Mouse (Mus musculus) retina, embryonic 14.5 days (tissue): Measurements from ENCODE around the gene BC055324.

ENCODE experiments used
- DNase-seq: peaks from one replicate; pipeline ENCODE4 v3.0.0-alpha.2; 2015; ENCODE audit warnings: low spot score

BC055324 gene

GRCm38 (mm10) chr1:163953396-163953795, 41.2 kb downstream of the BC055324 start:
- DNase-seq, result no peak

GRCm38 (mm10) chr1:163942056-163942455, 52.5 kb downstream of the BC055324 start:
- DNase-seq, result no peak

- DNase-seq, result no peak
Observed at GRCm38 (mm10) chr1:163934591-163934990, 60.0 kb downstream of the BC055324 start.

GRCm38 (mm10) chr1:163931801-163932200, 62.8 kb downstream of the BC055324 start:
- no peak for DNase-seq

GRCm38 (mm10) chr1:163930458-163930794, 64.2 kb downstream of the BC055324 start:
- DNase-seq, result peak; percentile 38

- peak; percentile 92 for DNase-seq
Observed at GRCm38 (mm10) chr1:163929636-163930457, 64.7 kb downstream of the BC055324 start.

- no peak for DNase-seq
Observed at GRCm38 (mm10) chr1:163928846-163929245, 65.8 kb downstream of the BC055324 start, which contains the start of gene Scyl3. Gene Scyl3 (plus strand): TSS chr1:163929100.

GRCm38 (mm10) chr1:163924093-163924492, 70.5 kb downstream of the BC055324 start:
- no peak for DNase-seq

GRCm38 (mm10) chr1:163917349-163918160, 77.0 kb downstream of the BC055324 start:
- no peak for DNase-seq

- no peak for DNase-seq
Observed at GRCm38 (mm10) chr1:163911981-163912380, 82.6 kb downstream of the BC055324 start.

GRCm38 (mm10) chr1:163910785-163911184, 83.8 kb downstream of the BC055324 start:
- DNase-seq, result no peak

- peak; percentile 82 for DNase-seq
Observed at GRCm38 (mm10) chr1:163910343-163910742, 84.3 kb downstream of the BC055324 start.

- DNase-seq, result no peak
Observed at GRCm38 (mm10) chr1:163908389-163908788, 86.2 kb downstream of the BC055324 start.

GRCm38 (mm10) chr1:163907007-163907811, 87.4 kb downstream of the BC055324 start:
- no peak for DNase-seq

- DNase-seq, result no peak
Observed at GRCm38 (mm10) chr1:163903411-163903810, 91.2 kb downstream of the BC055324 start.

GRCm38 (mm10) chr1:163900168-163900567, 94.4 kb downstream of the BC055324 start:
- no peak for DNase-seq

- no peak for DNase-seq
Observed at GRCm38 (mm10) chr1:163899575-163899974, 95.0 kb downstream of the BC055324 start.

GRCm38 (mm10) chr1:163898291-163898764, 96.3 kb downstream of the BC055324 start:
- DNase-seq, result no peak
